Mouse (Mus musculus) layer of hippocampus, adult 18-20 months (tissue): ENCODE measurements around the gene Gm45521. TPM values are rescaled to one million over a fixed set of nuclear protein-coding genes. Genes with fewer than 3 reads are reported as not detected.
"Not testable (repeated sequence)": the region's sequence is repeated elsewhere in the genome, so short reads cannot be mapped to it uniquely, and the experiment has no call there.

ENCODE experiments used
- DNase-seq, 2 experiments: peaks; one replicate each; pipeline ENCODE4 v3.0.0; 2022; ENCODE audit warnings: low spot score in 2 of 2
- total RNA-seq, 2 experiments: library from RNA; stranded (reverse); gene quantifications; 2 replicates each; pipeline ENCODE4 v1.2.3; 2021

The Gm45521 gene
- total RNA-seq, 2 experiments from 2014 or later, result not detected

DNA sequence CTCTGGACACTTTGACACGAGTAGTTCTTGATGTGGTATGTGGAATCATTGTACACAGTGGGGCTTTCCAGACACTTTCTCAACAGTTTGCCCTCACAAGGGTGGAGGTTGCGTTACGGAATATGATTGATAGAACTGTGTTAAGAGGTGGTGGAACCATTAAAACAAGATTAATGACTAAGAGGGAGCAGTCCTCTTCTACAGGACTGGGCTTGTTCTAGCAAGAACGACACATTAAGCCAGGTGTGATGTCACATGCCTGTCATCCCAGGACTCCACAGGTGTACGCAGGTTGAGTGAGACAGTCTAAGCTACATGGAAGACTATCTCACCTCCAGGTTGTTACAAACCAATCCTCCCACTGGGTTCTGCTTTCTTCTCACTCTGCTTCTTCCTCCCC is 42.3 kb downstream of the Gm45521 start:
- no peak for DNase-seq

DNA sequence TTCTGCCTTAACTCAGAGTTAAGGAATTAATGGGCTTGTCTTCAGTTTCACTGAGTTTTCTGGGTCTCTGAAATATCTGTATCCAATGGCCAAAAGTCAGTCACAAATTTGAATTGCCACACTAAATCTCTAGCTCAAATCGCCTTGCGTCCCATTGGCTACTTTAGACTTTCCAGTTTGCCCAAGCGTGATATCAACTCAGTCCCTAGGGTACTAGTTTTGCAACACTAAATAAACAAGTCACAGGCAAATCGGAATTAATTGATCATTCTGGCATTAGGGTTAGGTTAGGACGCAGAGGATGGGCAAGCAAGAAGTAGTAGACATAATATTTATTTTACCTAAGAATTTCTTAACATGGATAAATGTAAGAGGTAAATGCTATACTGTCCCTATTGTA is 43.2 kb downstream of the Gm45521 start:
- no peak for DNase-seq

- peak; percentile 47 to 79 for DNase-seq
Measured at GRCm38 (mm10) chr14:8000831-8001685, 44.0 kb downstream of the Gm45521 start.

GRCm38 (mm10) chr14:8002432-8003092 is 45.5 kb downstream of the Gm45521 start, which contains the start of gene Abhd6:
Abhd6 (plus strand) TSS chr14:8002902.
- DNase-seq, result peak; percentile 65 to 86

DNA sequence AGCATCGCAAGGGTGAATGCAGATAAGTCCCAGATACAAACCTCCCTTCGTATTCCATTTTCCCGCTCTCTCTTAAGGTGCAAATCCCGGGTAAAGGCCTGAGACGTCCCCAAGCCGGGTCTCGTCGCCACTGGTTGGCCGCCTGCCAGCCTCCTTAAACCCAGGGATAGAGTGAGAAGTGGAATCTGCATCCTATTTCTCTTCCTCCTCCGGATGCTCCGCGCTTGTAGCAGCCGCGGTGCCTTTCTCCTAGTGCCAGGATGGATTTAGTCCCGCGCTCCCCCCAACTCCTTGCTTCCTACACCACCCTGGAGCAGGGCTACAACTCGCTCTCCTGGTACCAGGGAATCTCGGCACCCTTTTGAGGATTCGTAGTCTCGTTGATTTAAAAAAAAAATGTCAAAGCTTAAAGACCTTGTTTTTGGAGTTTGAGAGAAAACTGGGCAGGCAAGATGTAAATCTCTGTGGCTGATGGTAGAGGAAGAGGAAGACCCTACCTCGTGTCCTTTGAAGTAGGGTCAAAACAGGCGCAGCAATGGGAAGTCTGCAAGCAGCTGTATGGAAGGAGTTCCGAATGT is 46.1 kb downstream of the Gm45521 start:
- DNase-seq, result peak; percentile 23 to 51

DNA sequence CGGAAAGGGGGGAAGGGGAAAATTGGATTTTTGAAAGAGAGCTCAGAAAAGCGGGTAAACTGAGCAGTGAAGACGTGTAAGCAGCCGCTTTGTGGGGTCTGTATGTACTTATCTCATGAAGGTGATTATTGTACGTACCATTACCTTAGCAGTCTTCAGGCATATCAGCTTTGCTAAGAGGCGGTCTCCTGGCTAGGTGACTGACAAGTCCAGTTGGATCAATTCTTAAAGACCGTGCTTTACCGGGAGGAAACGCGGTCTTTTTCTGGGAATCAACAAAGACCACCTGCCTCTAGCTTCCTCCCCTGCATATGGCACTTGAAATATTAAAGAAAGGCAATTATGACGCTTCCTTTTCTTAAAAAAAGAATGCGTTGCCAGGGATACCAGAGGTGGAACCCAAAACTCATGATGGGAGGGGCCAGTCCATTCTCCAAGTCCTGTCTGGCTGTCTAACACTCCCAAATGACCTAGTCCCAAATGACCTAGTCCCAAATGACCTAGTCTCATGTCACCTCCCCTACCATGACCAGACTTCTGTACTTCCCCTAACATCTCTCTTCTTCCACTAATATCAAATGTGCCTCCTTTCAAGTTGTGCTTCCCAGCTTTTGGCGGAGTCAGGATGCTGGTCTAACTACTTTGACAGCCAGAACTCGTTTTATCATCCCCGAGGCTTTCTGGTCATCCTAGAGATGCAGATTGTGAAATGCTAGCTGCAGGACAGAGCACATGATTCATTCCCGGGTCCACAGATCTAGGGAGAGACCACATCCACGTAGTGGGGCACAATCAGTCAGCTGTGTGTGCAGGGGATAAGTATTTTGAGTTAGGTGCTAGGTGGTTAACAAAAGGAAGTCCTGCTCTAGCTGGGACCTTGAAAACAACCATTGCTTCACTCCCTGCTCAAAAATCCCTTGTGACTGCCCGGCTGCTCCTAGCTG is 46.9 kb downstream of the Gm45521 start:
- no peak for DNase-seq

DNA sequence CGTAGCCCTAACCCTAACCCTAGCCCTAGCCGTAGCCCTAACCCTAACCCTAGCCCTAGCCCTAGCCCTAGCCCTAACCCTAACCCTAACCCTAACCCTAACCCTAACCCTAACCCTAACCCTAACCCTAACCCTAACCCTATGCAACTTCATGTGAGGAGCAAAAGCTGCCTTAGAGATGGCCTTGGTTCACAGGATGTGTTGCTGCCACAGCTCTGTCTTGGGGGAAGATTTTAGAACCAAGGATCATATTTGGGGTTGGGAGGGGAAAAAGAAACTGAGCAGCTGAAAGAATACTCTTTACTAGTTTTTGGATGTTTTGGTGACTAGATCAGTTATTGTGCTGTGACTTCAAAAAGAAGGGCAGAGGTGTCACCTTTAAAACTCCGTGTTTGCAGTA is 49.0 kb downstream of the Gm45521 start:
- DNase-seq, result not testable (repeated sequence)

- DNase-seq, result no peak
Measured at GRCm38 (mm10) chr14:8007084-8007483, 50.0 kb downstream of the Gm45521 start.

GRCm38 (mm10) chr14:8007486-8007885 is 50.4 kb downstream of the Gm45521 start:
- no peak for DNase-seq

DNA sequence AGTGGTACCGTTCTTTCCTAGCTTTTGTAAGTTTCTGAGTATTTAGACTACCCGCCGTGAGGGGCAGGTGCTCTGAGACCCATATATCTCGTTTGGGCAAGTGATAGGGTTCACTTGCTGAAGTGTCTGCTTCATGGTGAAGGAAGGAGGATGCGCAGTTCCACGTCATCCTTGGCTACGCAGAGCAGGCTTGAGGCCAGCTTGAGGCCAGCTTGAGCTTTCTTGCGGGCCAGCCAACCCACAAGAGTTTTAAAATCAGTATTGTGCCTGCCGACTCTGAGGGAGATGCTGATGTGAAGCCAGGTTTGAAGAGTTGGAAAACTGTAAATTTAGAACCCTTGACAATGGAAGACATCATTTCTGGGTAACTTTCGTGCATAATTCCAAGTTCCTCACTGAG is 50.8 kb downstream of the Gm45521 start:
- no peak for DNase-seq

Other genes starting within 250 kb of the Gm45521 start
- gene Gm26661, start 165.7 kb upstream of the Gm45521 start, total RNA-seq, result not detected
- gene Flnb, start 139.3 kb upstream of the Gm45521 start, total RNA-seq, result 10 to 100 TPM; 40.3 to 62.2 TPM
- under 1 TPM; 0.07 to 0.10 TPM for gene Dnase1l3, start 37.3 kb downstream of the Gm45521 start, total RNA-seq
- 10 to 100 TPM; 79.1 to 80.3 TPM for gene Abhd6, start 45.6 kb downstream of the Gm45521 start, total RNA-seq
- 10 to 100 TPM; 24.4 to 34.7 TPM for gene Rpp14, start 123.1 kb downstream of the Gm45521 start, total RNA-seq
- gene Pxk, start 140.9 kb downstream of the Gm45521 start, total RNA-seq, result 10 to 100 TPM; 29.6 to 32.4 TPM
- gene Pdhb, start 215.7 kb downstream of the Gm45521 start, total RNA-seq, result 100 to 1,000 TPM; 169 to 171 TPM